Mouse (Mus musculus): ENCODE results near the gene D430041D05Rik. TPM values are rescaled to one million over a fixed set of nuclear protein-coding genes. Genes with fewer than 3 reads are reported as not detected.

The D430041D05Rik gene
- polyA plus RNA-seq, 1 experiment, result 46.7 TPM

DNA sequence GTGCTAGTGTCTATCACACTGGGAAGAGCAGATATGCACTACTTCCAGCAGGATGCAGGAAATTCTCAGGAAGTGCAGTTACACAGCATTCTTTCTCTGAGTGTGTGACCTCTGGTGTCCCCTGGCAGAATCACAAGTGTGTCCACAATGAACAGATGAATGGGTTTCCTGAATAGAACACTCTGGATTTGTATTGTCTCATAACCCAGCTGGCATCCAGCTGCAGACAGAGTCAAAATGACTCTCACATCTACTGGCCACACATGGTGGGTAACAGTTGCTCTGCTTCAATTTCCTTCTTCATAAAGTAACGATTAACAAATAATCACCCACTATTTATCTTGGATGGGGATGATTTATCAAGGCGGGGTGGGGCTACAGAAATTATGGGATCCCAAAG, 43.5 kb downstream of the D430041D05Rik start:
- Histone ChIP-seq H3K4me1 (ENCODE audit: control insufficient read depth, insufficient read depth, low read length) (peaks cover 17% of the 10 kb centered on the region), H3K27ac (ENCODE audit: insufficient read depth, low read length) (no peak overlapping the region), H3K4me3 (ENCODE audit: insufficient read depth, low read length) (no peak overlapping the region)
- TF ChIP-seq POLR2A (IDR thresholded peaks at IDR 0.05; ENCODE audit: extremely low read depth, insufficient read depth, low read length) (no peak), CTCF (IDR thresholded peaks at IDR 0.05; ENCODE audit: extremely low read depth, insufficient read depth, low read length) (no peak)

- Histone ChIP-seq H3K4me1 (ENCODE audit: control insufficient read depth, insufficient read depth, low read length) (peaks cover 14% of the 10 kb centered on the region), H3K4me3 (ENCODE audit: insufficient read depth, low read length) (no peak overlapping the region), H3K27ac (ENCODE audit: insufficient read depth, low read length) (no peak overlapping the region; the same call in 1 of the 2 replicates)
- TF ChIP-seq POLR2A (IDR thresholded peaks at IDR 0.05; ENCODE audit: extremely low read depth, insufficient read depth, low read length) (no peak), CTCF (IDR thresholded peaks at IDR 0.05; ENCODE audit: extremely low read depth, insufficient read depth, low read length) (no peak)
Observed at GRCm38 (mm10) chr2:104359305-104359704, 51.5 kb downstream of the D430041D05Rik start.

DNA sequence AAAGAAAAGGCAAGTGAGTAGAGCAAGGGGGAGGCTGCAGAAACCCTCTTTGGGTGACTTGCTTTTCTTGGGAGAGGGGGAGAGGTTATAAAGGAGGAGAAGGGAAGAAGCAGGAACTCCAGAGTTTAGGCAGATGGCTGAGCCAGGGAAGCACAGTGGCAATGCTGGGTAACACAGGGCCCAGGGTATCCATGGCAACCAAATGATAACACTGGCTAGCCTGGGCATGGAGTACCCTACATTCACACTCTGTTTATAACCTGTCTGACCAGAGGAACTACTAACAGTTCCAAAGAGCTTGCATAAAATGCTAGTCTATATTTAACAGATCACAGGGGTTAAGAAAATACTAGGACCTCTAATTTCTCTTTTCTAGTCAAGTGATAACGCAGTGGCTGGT, 51.9 kb downstream of the D430041D05Rik start:
- H3K4me3 ChIP-seq (ENCODE audit: insufficient read depth, low read length), result no peak overlapping the region
- no peak for TF ChIP-seq POLR2A (IDR thresholded peaks at IDR 0.05; ENCODE audit: extremely low read depth, insufficient read depth, low read length)
- TF ChIP-seq CTCF (IDR thresholded peaks at IDR 0.05; ENCODE audit: extremely low read depth, insufficient read depth, low read length), result no peak
- peaks cover 14% of the 10 kb centered on the region for H3K4me1 ChIP-seq (ENCODE audit: control insufficient read depth, insufficient read depth, low read length)
- no peak overlapping the region for H3K27ac ChIP-seq (ENCODE audit: insufficient read depth, low read length)

- Histone ChIP-seq H3K27ac (ENCODE audit: insufficient read depth, low read length) (0 out of 2 replicates have a peak overlapping the region, but pooled peaks have one; percentile 9), H3K4me3 (ENCODE audit: insufficient read depth, low read length) (no peak overlapping the region), H3K4me1 (ENCODE audit: control insufficient read depth, insufficient read depth, low read length) (peaks cover 22% of the 10 kb centered on the region)
- TF ChIP-seq POLR2A (IDR thresholded peaks at IDR 0.05; ENCODE audit: extremely low read depth, insufficient read depth, low read length) (peak; percentile 26; the same call in 1 of the 2 replicates), CTCF (IDR thresholded peaks at IDR 0.05; ENCODE audit: extremely low read depth, insufficient read depth, low read length) (no peak)
Observed at GRCm38 (mm10) chr2:104356531-104356930, 54.3 kb downstream of the D430041D05Rik start.

DNA sequence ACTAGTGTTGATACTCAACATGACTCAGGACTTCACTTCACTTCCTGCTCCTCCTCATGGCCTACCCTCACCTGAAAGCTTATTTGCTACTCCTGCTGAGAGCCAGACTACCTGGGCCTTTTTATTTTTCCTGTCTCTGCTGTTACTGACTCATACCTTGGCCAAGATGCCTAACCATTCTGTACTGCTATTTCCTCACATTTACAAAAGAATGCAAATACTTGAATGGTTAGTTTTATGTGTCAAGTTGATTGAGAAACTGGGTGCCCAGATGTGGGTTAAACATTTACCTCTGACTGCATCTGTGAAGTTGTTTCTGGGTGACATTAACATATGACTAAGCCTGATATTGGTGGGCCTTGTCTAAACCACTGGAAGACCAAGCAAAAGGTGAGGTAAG, 56.7 kb downstream of the D430041D05Rik start:
- no peak overlapping the region for H3K4me3 ChIP-seq (ENCODE audit: insufficient read depth, low read length)
- peaks cover 19% of the 10 kb centered on the region for H3K4me1 ChIP-seq (ENCODE audit: control insufficient read depth, insufficient read depth, low read length)
- H3K27ac ChIP-seq (ENCODE audit: insufficient read depth, low read length), result no peak overlapping the region
- no peak for TF ChIP-seq CTCF (IDR thresholded peaks at IDR 0.05; ENCODE audit: extremely low read depth, insufficient read depth, low read length)
- TF ChIP-seq POLR2A (IDR thresholded peaks at IDR 0.05; ENCODE audit: extremely low read depth, insufficient read depth, low read length), result no peak

DNA sequence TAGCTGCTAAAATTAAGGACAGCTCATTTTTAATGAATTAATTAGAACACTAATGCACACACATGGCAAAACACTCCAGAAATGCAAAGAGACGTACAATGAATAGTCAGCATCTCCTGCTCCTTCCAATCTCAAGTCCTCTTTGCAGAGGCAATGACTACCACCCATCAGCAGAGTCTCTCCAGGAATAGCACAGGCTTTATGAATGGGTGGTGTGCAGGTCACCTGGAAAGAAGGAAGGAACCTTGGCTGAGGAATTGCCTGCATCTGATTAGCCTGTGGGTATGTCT, 58.7 kb downstream of the D430041D05Rik start:
- H3K4me3 ChIP-seq (ENCODE audit: insufficient read depth, low read length), result no peak overlapping the region
- peak overlapping the region; percentile 52; the same call in 1 of the 2 replicates for H3K27ac ChIP-seq (ENCODE audit: insufficient read depth, low read length)
- peaks cover 19% of the 10 kb centered on the region for H3K4me1 ChIP-seq (ENCODE audit: control insufficient read depth, insufficient read depth, low read length)
- TF ChIP-seq POLR2A (IDR thresholded peaks at IDR 0.05; ENCODE audit: extremely low read depth, insufficient read depth, low read length) (no peak), CTCF (IDR thresholded peaks at IDR 0.05; ENCODE audit: extremely low read depth, insufficient read depth, low read length) (no peak)

GRCm38 (mm10) chr2:104351415-104352203, 59.2 kb downstream of the D430041D05Rik start:
- Histone ChIP-seq H3K27ac (ENCODE audit: insufficient read depth, low read length) (peak overlapping the region; percentile 9; the same call in 1 of the 2 replicates), H3K4me1 (ENCODE audit: control insufficient read depth, insufficient read depth, low read length) (peaks cover 17% of the 10 kb centered on the region), H3K4me3 (ENCODE audit: insufficient read depth, low read length) (no peak overlapping the region)
- no peak for TF ChIP-seq CTCF (IDR thresholded peaks at IDR 0.05; ENCODE audit: extremely low read depth, insufficient read depth, low read length)

DNA sequence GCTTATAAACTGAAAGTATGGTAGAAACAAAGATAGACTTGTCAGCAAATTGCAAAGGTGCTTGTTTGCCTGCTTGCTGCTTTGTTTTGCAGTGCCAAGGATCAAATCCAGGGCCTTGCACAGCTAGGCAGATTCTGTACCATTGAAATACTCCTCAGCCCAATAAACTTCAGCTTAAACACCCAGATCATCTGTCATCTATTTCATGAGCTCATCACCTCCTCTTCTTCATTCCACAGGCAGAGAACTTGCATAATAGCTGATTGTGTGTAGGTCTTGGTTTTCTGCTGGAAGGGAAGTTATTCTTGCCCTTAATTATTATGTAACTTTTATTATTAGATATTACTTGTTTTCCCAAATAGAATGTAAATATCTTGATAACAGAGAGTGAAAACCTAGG, 73.2 kb downstream of the D430041D05Rik start:
- TF ChIP-seq CTCF (IDR thresholded peaks at IDR 0.05; ENCODE audit: extremely low read depth, insufficient read depth, low read length) (no peak), POLR2A (IDR thresholded peaks at IDR 0.05; ENCODE audit: extremely low read depth, insufficient read depth, low read length) (no peak)
- H3K27ac ChIP-seq (ENCODE audit: insufficient read depth, low read length), result 0 out of 2 replicates have a peak overlapping the region, but pooled peaks have one; percentile 3
- H3K4me3 ChIP-seq (ENCODE audit: insufficient read depth, low read length), result no peak overlapping the region
- H3K4me1 ChIP-seq (ENCODE audit: control insufficient read depth, insufficient read depth, low read length), result peaks cover 17% of the 10 kb centered on the region

GRCm38 (mm10) chr2:104335824-104336223, 75.0 kb downstream of the D430041D05Rik start:
- Histone ChIP-seq H3K4me3 (ENCODE audit: insufficient read depth, low read length) (no peak overlapping the region), H3K27ac (ENCODE audit: insufficient read depth, low read length) (no peak overlapping the region), H3K4me1 (ENCODE audit: control insufficient read depth, insufficient read depth, low read length) (peaks cover 19% of the 10 kb centered on the region)
- no peak for TF ChIP-seq CTCF (IDR thresholded peaks at IDR 0.05; ENCODE audit: extremely low read depth, insufficient read depth, low read length)
- TF ChIP-seq POLR2A (IDR thresholded peaks at IDR 0.05; ENCODE audit: extremely low read depth, insufficient read depth, low read length), result no peak

DNA sequence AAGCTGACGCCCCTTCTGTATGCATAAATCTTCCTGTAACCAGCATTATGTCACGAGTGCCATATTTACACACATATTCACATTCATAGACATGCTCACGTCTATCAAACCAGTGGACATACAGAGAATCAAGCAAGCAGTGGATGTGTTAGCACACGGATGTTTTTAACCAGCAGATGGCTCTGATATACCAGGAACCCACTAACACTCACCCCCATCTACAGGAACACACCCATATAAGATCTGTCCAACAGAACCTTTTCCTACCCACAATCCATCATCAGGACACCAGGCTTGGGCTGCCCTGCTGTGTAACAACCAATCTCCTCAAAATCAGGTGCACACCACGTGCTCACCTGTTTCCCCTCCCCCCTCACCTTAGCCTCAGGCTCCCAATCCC, 76.9 kb downstream of the D430041D05Rik start:
- H3K4me3 ChIP-seq (ENCODE audit: insufficient read depth, low read length), result no peak overlapping the region
- H3K27ac ChIP-seq (ENCODE audit: insufficient read depth, low read length), result no peak overlapping the region
- TF ChIP-seq POLR2A (IDR thresholded peaks at IDR 0.05; ENCODE audit: extremely low read depth, insufficient read depth, low read length), result no peak
- no peak for TF ChIP-seq CTCF (IDR thresholded peaks at IDR 0.05; ENCODE audit: extremely low read depth, insufficient read depth, low read length)
- peaks cover 19% of the 10 kb centered on the region for H3K4me1 ChIP-seq (ENCODE audit: control insufficient read depth, insufficient read depth, low read length)
